Mouse (Mus musculus) R1 (cell line): Measurements from ENCODE around the gene Slc44a5.
A peak's percentile ranks its signal among the peaks of the same experiment; 100 is the strongest.

Experiments
- DNase-seq: peaks from one replicate; pipeline ENCODE4 v3.0.0-alpha.2; 2018; ENCODE audit warnings: low read depth, low spot score

The Slc44a5 gene

GRCm38 (mm10) chr3:153973171-153973948, at the start of gene Slc44a5:
Gene Slc44a5 (plus strand): TSS chr3:153973436.
- peak; percentile 21 for DNase-seq

GRCm38 (mm10) chr3:153926333-153926732, 46.9 kb upstream of the Slc44a5 start:
- DNase-seq, result peak; percentile 75

- peak; percentile 63 for DNase-seq
These were observed 43.7 kb upstream of the Slc44a5 start for GRCm38 (mm10) chr3:153929526-153929925.

DNA sequence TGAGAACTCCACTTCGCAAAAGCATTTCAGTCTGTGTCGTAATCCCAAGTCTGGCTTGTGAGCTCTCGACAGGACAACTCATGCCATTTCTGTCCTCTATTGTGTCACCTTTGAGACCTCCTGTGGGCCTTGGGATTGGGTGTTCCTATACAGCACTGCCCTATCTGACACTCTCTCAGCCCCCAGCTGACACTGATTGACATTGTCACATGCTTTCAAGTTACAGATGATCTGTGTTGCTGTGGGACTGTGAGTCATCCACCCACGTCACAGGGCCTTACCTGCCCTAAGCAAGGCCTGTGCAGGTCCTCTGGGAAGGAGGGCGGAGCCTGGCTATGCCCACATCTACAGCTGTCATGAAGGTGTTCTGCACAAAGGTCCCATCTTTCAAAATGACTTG, 40.8 kb upstream of the Slc44a5 start:
- no peak for DNase-seq

GRCm38 (mm10) chr3:153935878-153936277, 37.4 kb upstream of the Slc44a5 start:
- DNase-seq, result no peak

- peak; percentile 51 for DNase-seq
These were observed 36.0 kb upstream of the Slc44a5 start for GRCm38 (mm10) chr3:153937116-153937810.

- DNase-seq, result peak; percentile 76
These were observed 33.2 kb upstream of the Slc44a5 start for GRCm38 (mm10) chr3:153940021-153940420.

DNA sequence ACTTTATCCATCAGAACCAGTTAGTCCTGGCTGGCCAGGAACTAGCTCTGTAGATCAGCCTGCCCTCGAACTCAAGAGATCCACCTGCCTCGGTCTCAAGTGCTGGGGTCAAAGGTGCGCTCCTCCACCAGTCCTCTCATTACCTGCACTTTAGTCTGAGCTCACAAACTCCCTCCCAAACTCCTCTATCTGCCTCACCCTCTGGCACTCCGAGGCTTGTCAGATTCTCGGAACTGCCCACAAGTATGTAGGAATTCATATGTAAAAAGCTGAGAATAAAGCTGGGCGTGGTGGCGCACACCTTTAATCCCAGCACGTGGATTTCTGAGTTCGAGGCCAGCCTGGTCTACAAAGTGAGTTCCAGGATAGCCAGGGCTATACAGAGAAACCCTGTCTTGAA, 32.8 kb upstream of the Slc44a5 start:
- DNase-seq, result peak; percentile 83

DNA sequence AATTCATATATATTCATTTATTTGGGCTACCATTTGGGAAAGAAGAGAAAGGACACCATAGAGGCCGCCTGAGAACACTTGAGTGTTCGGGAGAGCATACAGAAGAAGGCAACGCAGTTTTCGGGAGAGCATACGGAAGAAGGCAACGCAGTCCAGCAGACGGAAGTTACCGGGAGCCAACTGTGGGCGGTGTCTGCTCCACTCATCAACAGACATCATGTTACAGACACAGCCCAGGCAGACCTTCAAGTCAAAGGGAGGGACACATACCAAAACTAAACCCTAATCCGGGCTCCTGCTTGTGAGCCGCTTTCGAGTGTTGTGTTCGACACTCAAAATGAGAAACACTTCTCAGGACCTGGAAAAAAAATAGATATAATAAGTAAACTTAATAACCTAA, 31.6 kb upstream of the Slc44a5 start:
- DNase-seq, result peak; percentile 59

- DNase-seq, result no peak
These were observed 30.1 kb upstream of the Slc44a5 start for GRCm38 (mm10) chr3:153943003-153943640.

GRCm38 (mm10) chr3:153943901-153944334, 29.3 kb upstream of the Slc44a5 start:
- no peak for DNase-seq

GRCm38 (mm10) chr3:153944335-153944990, 28.8 kb upstream of the Slc44a5 start, which contains the start of gene Acadm:
Gene Acadm (minus strand): TSS chr3:153944632.
- DNase-seq, result peak; percentile 99

DNA sequence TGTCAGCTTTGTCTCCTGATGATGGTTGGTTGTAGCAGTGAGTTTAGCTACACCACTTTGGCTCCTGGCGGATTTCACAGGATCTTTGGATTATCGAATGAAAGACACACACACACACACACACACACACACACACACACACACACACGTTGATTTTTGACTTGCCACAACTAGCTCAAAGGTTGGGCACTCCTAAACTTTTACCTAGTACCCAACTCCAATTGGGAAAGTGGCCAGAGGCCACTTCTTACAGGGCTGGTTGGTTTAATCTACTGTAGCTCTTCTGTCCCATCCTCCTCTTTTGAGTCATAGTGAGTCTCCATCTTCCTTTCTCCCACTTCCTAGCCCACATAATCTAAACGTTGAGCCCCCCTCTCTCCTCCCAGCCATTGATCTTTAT, 26.0 kb upstream of the Slc44a5 start:
- no peak for DNase-seq

GRCm38 (mm10) chr3:153948176-153948575, 25.1 kb upstream of the Slc44a5 start:
- DNase-seq, result no peak

- no peak for DNase-seq
These were observed 15.3 kb upstream of the Slc44a5 start for GRCm38 (mm10) chr3:153957916-153958315.

DNA sequence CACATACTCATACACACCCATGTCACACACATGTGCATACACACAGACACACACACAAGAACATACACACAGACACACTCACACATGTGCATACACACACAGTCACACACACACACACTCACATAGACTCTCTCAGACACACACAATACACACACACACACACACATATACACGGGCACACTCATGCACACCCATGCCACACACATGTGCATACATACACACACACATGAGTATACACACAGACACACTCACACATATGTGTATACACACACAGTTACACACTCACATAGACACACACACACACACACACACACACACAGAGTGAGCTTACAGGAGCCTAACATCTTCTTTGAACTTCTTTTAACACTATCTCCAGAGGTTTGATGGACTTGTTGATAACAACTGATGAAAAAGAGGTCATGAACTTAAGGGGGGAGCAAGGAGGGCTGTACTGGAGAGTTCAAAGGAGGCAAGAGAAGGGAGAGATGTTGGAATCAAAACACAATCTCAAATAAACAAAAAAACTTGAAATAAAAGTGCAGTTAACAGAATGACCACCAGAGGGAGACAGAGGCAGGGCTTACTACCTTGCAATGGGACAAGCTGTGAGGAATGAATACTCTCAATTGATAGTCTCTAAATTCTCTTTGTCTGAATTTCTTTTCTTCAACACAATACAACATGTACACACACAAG, 14.1 kb upstream of the Slc44a5 start:
- DNase-seq, result peak; percentile 49

DNA sequence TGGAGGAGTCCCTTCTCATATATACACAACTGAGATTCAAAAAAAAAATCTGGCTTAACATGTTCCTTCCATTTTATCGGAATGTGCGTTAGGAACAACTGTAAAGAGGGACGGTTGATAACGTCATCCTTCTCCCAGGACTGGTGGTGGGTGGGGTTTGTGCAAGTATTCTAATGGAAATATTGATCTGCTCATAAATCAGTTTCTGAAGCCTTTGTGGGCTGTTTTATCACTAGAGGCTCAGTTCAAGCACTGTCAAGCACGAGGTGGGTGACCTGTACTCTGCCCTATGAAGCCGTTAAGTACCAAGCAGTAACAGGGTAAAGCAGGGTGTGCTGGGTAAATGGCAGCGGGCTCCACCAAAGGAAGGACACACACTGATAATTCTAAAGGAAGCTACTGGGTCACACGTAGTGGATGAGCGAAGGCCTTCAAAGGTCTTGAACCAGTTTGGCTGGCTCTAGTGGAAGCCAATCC, 13.5 kb upstream of the Slc44a5 start:
- DNase-seq, result no peak

- DNase-seq, result no peak
These were observed 12.4 kb upstream of the Slc44a5 start for GRCm38 (mm10) chr3:153960884-153961283.

DNA sequence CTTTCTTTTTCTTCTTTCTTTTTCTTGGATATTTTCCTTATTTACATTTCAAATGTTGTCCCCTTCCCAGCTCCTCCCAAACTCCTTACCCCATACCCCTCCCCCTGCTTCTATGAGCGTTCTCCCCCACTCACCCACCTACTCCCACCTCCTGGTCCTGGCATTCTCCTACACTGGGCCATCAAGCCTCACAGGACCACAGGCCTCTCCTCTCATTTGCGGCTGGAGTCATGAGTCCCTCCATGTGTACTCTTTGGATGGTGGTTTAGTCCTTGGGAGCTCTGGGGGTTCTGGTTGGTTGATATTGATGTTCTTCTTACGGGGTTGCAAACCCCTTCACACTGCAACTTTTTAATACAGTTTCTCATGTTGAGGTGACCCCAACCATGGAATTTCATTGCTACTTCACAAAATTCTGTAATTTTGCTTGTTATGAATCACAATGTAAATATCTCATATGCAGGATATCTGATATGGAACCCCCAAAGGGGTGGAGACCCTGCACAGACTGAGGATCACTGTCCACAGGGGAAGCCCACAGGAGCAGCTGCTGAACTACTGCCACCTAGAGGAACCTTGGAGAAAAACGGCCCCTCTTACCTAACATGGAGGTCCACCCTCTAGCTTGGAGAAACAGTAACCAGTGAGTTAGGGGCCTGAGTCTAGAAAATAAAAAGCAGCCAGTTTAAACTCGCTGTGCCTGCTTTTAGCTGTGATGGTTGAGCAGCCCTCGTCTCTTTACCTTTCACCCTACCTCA, 11.4 kb upstream of the Slc44a5 start:
- DNase-seq, result peak; percentile 57

- DNase-seq, result no peak
These were observed 5.8 kb upstream of the Slc44a5 start for GRCm38 (mm10) chr3:153967447-153967846.
